Mouse (Mus musculus): ENCODE data around the gene Celf3. TPM values are rescaled to one million over a fixed set of nuclear protein-coding genes. Genes with fewer than 3 reads are reported as not detected.

Celf3 gene
- polyA plus RNA-seq, 1 experiment from 2014 or later, result 2.4 TPM

- Histone ChIP-seq H3K36me3 (no peaks in the 10 kb centered on the region), H3K4me2 (replicated peaks) (no peak overlapping the region), H3K4me1 (peaks cover 23% of the 10 kb centered on the region), H3K27me3 (no peaks in the 10 kb centered on the region), H3K4me3 (no peak overlapping the region), H3K9me3 (no peaks in the 10 kb centered on the region), H3K27ac (no peak overlapping the region; the same call in 1 of the 2 replicates), H3K9ac (0 out of 2 replicates have a peak overlapping the region, but pooled peaks have one; percentile 20)
- 54% methylated on average over 13 of the region's 13 CpGs for WGBS
- ATAC-seq (ENCODE audit: low FRiP score, low read depth), result no peak
Observed at GRCm38 (mm10) chr3:94465632-94466430, 12.3 kb upstream of the Celf3 start.

- H3K9ac ChIP-seq, result peak overlapping the region; percentile 19; the same call in 1 of the 2 replicates
- H3K27me3 ChIP-seq, result no peaks in the 10 kb centered on the region
- H3K4me3 ChIP-seq, result no peak overlapping the region
- H3K9me3 ChIP-seq, result no peaks in the 10 kb centered on the region
- 31% methylated on average over 3 of the region's 3 CpGs for WGBS
- no peak for ATAC-seq (ENCODE audit: low FRiP score, low read depth)
- peaks cover 33% of the 10 kb centered on the region for H3K4me1 ChIP-seq
- no peak overlapping the region for H3K4me2 ChIP-seq (replicated peaks)
- H3K27ac ChIP-seq, result no peak overlapping the region
- no peaks in the 10 kb centered on the region for H3K36me3 ChIP-seq
Observed at GRCm38 (mm10) chr3:94468931-94469330, 9.2 kb upstream of the Celf3 start.

GRCm38 (mm10) chr3:94472447-94473114 lies 5.5 kb upstream of the Celf3 start:
- 8% methylated on average over 28 of the region's 28 CpGs for whole genome bisulfite sequencing
- H3K4me2 ChIP-seq (replicated peaks), result peak overlapping the region; percentile 61
- no peaks in the 10 kb centered on the region for H3K36me3 ChIP-seq
- peak overlapping the region; percentile 48 for H3K9ac ChIP-seq
- H3K9me3 ChIP-seq, result no peaks in the 10 kb centered on the region
- peak overlapping the region; percentile 56; the same call in 1 of the 2 replicates for H3K27ac ChIP-seq
- peak overlapping the region; percentile 30 for H3K4me3 ChIP-seq
- H3K4me1 ChIP-seq, result peaks cover 17% of the 10 kb centered on the region
- peak; percentile 89 for ATAC-seq (ENCODE audit: low FRiP score, low read depth)
- no peaks in the 10 kb centered on the region; the same call in 1 of the 2 replicates for H3K27me3 ChIP-seq

- H3K4me2 ChIP-seq (replicated peaks), result peak overlapping the region; percentile 61
- WGBS, result 44% methylated on average over 10 of the region's 10 CpGs
Observed at GRCm38 (mm10) chr3:94473115-94473505, 5.0 kb upstream of the Celf3 start.

GRCm38 (mm10) chr3:94473567-94474232 lies 4.4 kb upstream of the Celf3 start:
- peaks cover 17% of the 10 kb centered on the region for H3K4me1 ChIP-seq
- peaks cover 9% of the 10 kb centered on the region for H3K27me3 ChIP-seq
- H3K27ac ChIP-seq, result no peak overlapping the region; the same call in 1 of the 2 replicates
- no peaks in the 10 kb centered on the region for H3K36me3 ChIP-seq
- ATAC-seq (ENCODE audit: low FRiP score, low read depth), result no peak
- H3K9ac ChIP-seq, result no peak overlapping the region
- WGBS, result 61% methylated on average over 5 of the region's 5 CpGs
- no peaks in the 10 kb centered on the region for H3K9me3 ChIP-seq
- H3K4me2 ChIP-seq (replicated peaks), result no peak overlapping the region
- no peak overlapping the region for H3K4me3 ChIP-seq

More at GRCm38 (mm10) chr3:94473115-94473505, 5.0 kb upstream of the Celf3 start:
- Histone ChIP-seq H3K4me3 (no peak overlapping the region), H3K27ac (peak overlapping the region; percentile 56; the same call in 1 of the 2 replicates), H3K9me3 (no peaks in the 10 kb centered on the region), H3K4me1 (peaks cover 17% of the 10 kb centered on the region), H3K27me3 (peaks cover 3% of the 10 kb centered on the region; the same call in 1 of the 2 replicates), H3K9ac (no peak overlapping the region), H3K36me3 (no peaks in the 10 kb centered on the region)
- ATAC-seq (ENCODE audit: low FRiP score, low read depth), result 0 out of 2 replicates have a peak, but pooled peaks have one; percentile 18

GRCm38 (mm10) chr3:94476301-94477035 lies 1.6 kb upstream of the Celf3 start:
- no peaks in the 10 kb centered on the region for H3K9me3 ChIP-seq
- no peak overlapping the region for H3K4me2 ChIP-seq (replicated peaks)
- no peak overlapping the region for H3K4me3 ChIP-seq
- no peak for ATAC-seq (ENCODE audit: low FRiP score, low read depth)
- H3K27me3 ChIP-seq, result peaks cover 37% of the 10 kb centered on the region
- H3K36me3 ChIP-seq, result no peaks in the 10 kb centered on the region
- H3K27ac ChIP-seq, result no peak overlapping the region
- 30% methylated on average over 8 of the region's 8 CpGs for WGBS
- H3K9ac ChIP-seq, result no peak overlapping the region
- H3K4me1 ChIP-seq, result peaks cover 14% of the 10 kb centered on the region

- Histone ChIP-seq H3K9ac (no peak overlapping the region), H3K36me3 (no peaks in the 10 kb centered on the region), H3K27me3 (peaks cover 42% of the 10 kb centered on the region), H3K4me1 (peaks cover 11% of the 10 kb centered on the region), H3K4me3 (no peak overlapping the region), H3K4me2 (replicated peaks) (no peak overlapping the region), H3K27ac (no peak overlapping the region), H3K9me3 (no peaks in the 10 kb centered on the region)
- ATAC-seq (ENCODE audit: low FRiP score, low read depth), result no peak
- WGBS, result 63% methylated on average over 4 of the region's 4 CpGs
Observed at GRCm38 (mm10) chr3:94477444-94477843, 651 bp upstream of the Celf3 start.

- Histone ChIP-seq H3K27ac (no peak overlapping the region), H3K9ac (no peak overlapping the region), H3K27me3 (peaks cover 42% of the 10 kb centered on the region), H3K9me3 (no peaks in the 10 kb centered on the region), H3K4me2 (replicated peaks) (no peak overlapping the region), H3K36me3 (no peaks in the 10 kb centered on the region), H3K4me1 (0 out of 2 replicates have a peak, but pooled peaks cover 4% of the 10 kb centered on the region), H3K4me3 (no peak overlapping the region)
- WGBS, result 12% methylated on average over 9 of the region's 9 CpGs
- 0 out of 2 replicates have a peak, but pooled peaks have one; percentile 2 for ATAC-seq (ENCODE audit: low FRiP score, low read depth)
Observed at GRCm38 (mm10) chr3:94478591-94479169, 585 bp downstream of the Celf3 start.

- peak overlapping the region; percentile 23 for H3K4me3 ChIP-seq
- H3K36me3 ChIP-seq, result no peaks in the 10 kb centered on the region
- H3K4me1 ChIP-seq, result peaks cover 10% of the 10 kb centered on the region
- H3K27me3 ChIP-seq, result peaks cover 42% of the 10 kb centered on the region
- H3K9me3 ChIP-seq, result no peaks in the 10 kb centered on the region
- no peak overlapping the region for H3K27ac ChIP-seq
- no peak overlapping the region for H3K9ac ChIP-seq
- H3K4me2 ChIP-seq (replicated peaks), result peak overlapping the region; percentile 53
- ATAC-seq (ENCODE audit: low FRiP score, low read depth), result no peak
- WGBS, result 6% methylated on average over 11 of the region's 11 CpGs
Observed at GRCm38 (mm10) chr3:94479564-94479963, 1.5 kb downstream of the Celf3 start.

- no peak within 1 kb of the TSS for H3K9ac ChIP-seq
- H3K27me3 ChIP-seq, result peaks cover 42% of the 10 kb centered on the region
- peak within 1 kb of the TSS; percentile 23 for H3K4me3 ChIP-seq
- no peak within 1 kb of the TSS for H3K27ac ChIP-seq
- H3K4me1 ChIP-seq, result peaks cover 10% of the 10 kb centered on the region
- H3K36me3 ChIP-seq, result no peaks in the 10 kb centered on the region
- ATAC-seq (ENCODE audit: low FRiP score, low read depth), result no peak
- 8% methylated on average over 16 of the region's 16 CpGs for WGBS
- H3K9me3 ChIP-seq, result no peaks in the 10 kb centered on the region
- H3K4me2 ChIP-seq (replicated peaks), result peak within 1 kb of the TSS; percentile 53
Observed at GRCm38 (mm10) chr3:94480291-94480884, 2.3 kb downstream of the Celf3 start, which contains the start of gene Riiad1. Gene Riiad1, minus strand, starts transcription at chr3:94480341.

GRCm38 (mm10) chr3:94481429-94481828 lies 3.3 kb downstream of the Celf3 start:
- Histone ChIP-seq H3K27me3 (peaks cover 42% of the 10 kb centered on the region), H3K9me3 (no peaks in the 10 kb centered on the region), H3K36me3 (no peaks in the 10 kb centered on the region), H3K27ac (no peak overlapping the region), H3K4me1 (peaks cover 10% of the 10 kb centered on the region), H3K9ac (no peak overlapping the region), H3K4me3 (no peak overlapping the region), H3K4me2 (replicated peaks) (no peak overlapping the region)
- 61% methylated on average over 4 of the region's 4 CpGs for WGBS
- ATAC-seq (ENCODE audit: low FRiP score, low read depth), result no peak
